Mouse (Mus musculus): ENCODE measurements at regions not wholly inside any gene's neighbourhood (a gene's known extent, or its start where the extent isn't known, plus 50 kb on each side); places are given as distances from the start of the nearest gene placed in this dataset.

DNA sequence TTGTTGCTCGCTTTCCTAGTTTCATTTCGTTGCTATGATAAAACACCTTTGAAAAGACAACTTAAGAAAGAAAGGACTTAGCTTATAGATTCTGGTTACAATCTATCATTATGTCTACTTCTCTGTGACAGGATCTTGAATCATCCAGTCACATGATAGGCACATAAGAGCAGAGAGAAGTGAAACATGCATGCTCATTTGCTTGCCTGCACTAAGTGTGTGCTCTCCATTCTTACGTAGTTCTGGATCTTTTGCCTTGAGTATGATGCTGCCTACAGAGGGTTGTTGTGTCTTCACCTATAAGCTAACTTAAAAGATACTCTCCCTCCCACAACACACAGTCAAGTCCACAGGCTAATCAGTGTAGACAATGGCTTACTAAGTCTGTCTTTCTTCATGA lies 62.1 kb upstream of the Pou1f1 start:
- in situ Hi-C loops (cut with MboI; ENCODE audit: low sequenced_read_pairs in 2 of 2, unreplicated experiment in 2 of 2), result no loop called here
- no peak overlapping the region for H3K4me3 ChIP-seq (ENCODE audit: insufficient read depth in 1 of 2, low read depth in 1 of 2, low read length in 2 of 2, poor library complexity in 1 of 2, severe bottlenecking in 1 of 2)
- DNase-seq (ENCODE audit: low read depth, low spot score), result no peak

GRCm38 (mm10) chr16:65469681-65470080 lies 50.6 kb upstream of the Pou1f1 start:
- H3K36me3 ChIP-seq (ENCODE audit: control insufficient read depth, insufficient read depth, low read length, poor library complexity, severe bottlenecking), result no peaks in the 10 kb centered on the region
- H3K4me1 ChIP-seq (ENCODE audit: control insufficient read depth in 2 of 2, insufficient read depth in 2 of 2, low read length in 2 of 2, poor library complexity in 1 of 2), result no peaks in the 10 kb centered on the region
- no peak for DNase-seq (ENCODE audit: low read depth, low spot score)
- in situ Hi-C loops (cut with MboI; ENCODE audit: low sequenced_read_pairs in 2 of 2, unreplicated experiment in 2 of 2), result no loop called here
- no peak overlapping the region for H3K4me3 ChIP-seq (ENCODE audit: insufficient read depth in 1 of 2, low read depth in 1 of 2, low read length in 2 of 2, poor library complexity in 1 of 2, severe bottlenecking in 1 of 2)
- H3K9ac ChIP-seq (ENCODE audit: insufficient read depth, low read depth, low read length, poor library complexity, severe bottlenecking), result no peak overlapping the region
- H3K9me3 ChIP-seq (ENCODE audit: control insufficient read depth, insufficient read depth, low read depth, low read length), result no peaks in the 10 kb centered on the region
- TF ChIP-seq ZNF384 (IDR thresholded peaks at IDR 0.05; ENCODE audit: low read depth, low read length) (no peak), CHD2 (IDR thresholded peaks at IDR 0.05; ENCODE audit: low read depth, low read length) (no peak), HCFC1 (IDR thresholded peaks at IDR 0.05; ENCODE audit: borderline replicate concordance, insufficient read depth, low read length) (no peak), ZC3H11A (IDR thresholded peaks at IDR 0.05; ENCODE audit: borderline replicate concordance, low read depth, low read length) (no peak), MAFK (IDR thresholded peaks at IDR 0.05; ENCODE audit: insufficient read depth, low read depth, low read length) (no peak)
- H3K27ac ChIP-seq (ENCODE audit: insufficient read depth, low read depth, low read length, poor library complexity, severe bottlenecking), result no peak overlapping the region

More for the DNA sequence above, 62.1 kb upstream of the Pou1f1 start:
- no peaks in the 10 kb centered on the region for H3K4me1 ChIP-seq (ENCODE audit: control insufficient read depth in 2 of 2, insufficient read depth in 2 of 2, low read length in 2 of 2, poor library complexity in 1 of 2)
- H3K9ac ChIP-seq (ENCODE audit: insufficient read depth, low read depth, low read length, poor library complexity, severe bottlenecking), result no peak overlapping the region
- no peaks in the 10 kb centered on the region for H3K9me3 ChIP-seq (ENCODE audit: control insufficient read depth, insufficient read depth, low read depth, low read length)
- H3K36me3 ChIP-seq (ENCODE audit: control insufficient read depth, insufficient read depth, low read length, poor library complexity, severe bottlenecking), result no peaks in the 10 kb centered on the region
- H3K27ac ChIP-seq (ENCODE audit: insufficient read depth, low read depth, low read length, poor library complexity, severe bottlenecking), result no peak overlapping the region
- TF ChIP-seq ZNF384 (IDR thresholded peaks at IDR 0.05; ENCODE audit: low read depth, low read length) (no peak), CHD2 (IDR thresholded peaks at IDR 0.05; ENCODE audit: low read depth, low read length) (no peak), HCFC1 (IDR thresholded peaks at IDR 0.05; ENCODE audit: borderline replicate concordance, insufficient read depth, low read length) (no peak), ZC3H11A (IDR thresholded peaks at IDR 0.05; ENCODE audit: borderline replicate concordance, low read depth, low read length) (no peak), MAFK (IDR thresholded peaks at IDR 0.05; ENCODE audit: insufficient read depth, low read depth, low read length) (no peak)

All from ES-E14 (cell line).